Comparison of ENCODE assay signal across 26 mouse cellular contexts in the genomic region with DNA sequence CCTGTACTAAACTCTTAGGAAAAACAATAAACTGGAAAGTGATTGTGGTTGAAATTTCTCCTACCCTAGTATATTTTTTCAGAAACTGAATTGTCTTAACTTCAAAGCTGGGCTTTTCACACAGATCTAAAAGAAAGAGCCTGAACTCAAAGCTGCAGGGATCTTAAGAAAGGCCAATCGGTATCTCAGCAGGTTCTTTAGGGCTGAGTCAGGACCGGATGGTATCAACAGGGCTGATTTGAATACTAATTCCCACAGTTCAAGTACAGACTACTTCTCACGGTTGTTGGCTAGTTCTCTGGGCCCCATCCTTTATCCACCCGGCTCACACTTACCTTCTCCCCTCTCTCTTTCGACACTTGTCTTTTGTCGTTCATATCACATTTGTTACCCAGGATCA. TPM values are rescaled to one million over a fixed set of nuclear protein-coding genes. Genes with fewer than 3 reads are reported as not detected.
"Had no signal": no experiment of that assay in that cellular context is flagged by ENCODE, and none has a peak within 500 bp of the region (broad histone marks: within the 10 kb centered on the region; RNA-seq: fewer than 3 reads in every experiment).

No protein-coding gene starts in this region.

- H3K9ac ChIP-seq: hindbrain, embryonic 13.5 days; hindbrain, embryonic 15.5 days; kidney, embryonic 15.5 days; limb, embryonic 13.5 days; limb, embryonic 15.5 days; liver, embryonic 12.5 days; liver, embryonic 14.5 days had no signal

- DNase-seq: gastrocnemius, postnatal 10 days; gastrocnemius, postnatal 36 days; heart, adult 18-20 months; heart, postnatal 10 days; heart, postnatal 36 days; kidney, adult 11 months; kidney, adult 2 months; kidney, adult 9 months; kidney, postnatal 14 days; kidney, postnatal 36 days; layer of hippocampus, adult 9-11 months; layer of hippocampus, postnatal 36 days; left cerebral cortex, postnatal 4 days had no signal

- H3K27ac ChIP-seq: hindbrain, embryonic 13.5 days; hindbrain, embryonic 15.5 days; hindbrain, postnatal 0 days; kidney, embryonic 15.5 days; kidney, postnatal 0 days; limb, embryonic 13.5 days; limb, embryonic 15.5 days; liver, embryonic 12.5 days; liver, embryonic 14.5 days had no signal

- H3K4me2 ChIP-seq: heart, embryonic 11.5 days; hindbrain, embryonic 13.5 days; hindbrain, embryonic 15.5 days; kidney, embryonic 15.5 days; limb, embryonic 13.5 days; limb, embryonic 15.5 days; liver, embryonic 12.5 days had no signal

- H3K4me1 ChIP-seq: hindbrain, embryonic 13.5 days; hindbrain, embryonic 15.5 days; liver, embryonic 12.5 days had no signal

- H3K27me3 ChIP-seq: hindbrain, embryonic 13.5 days; hindbrain, embryonic 15.5 days; kidney, embryonic 15.5 days; limb, embryonic 13.5 days; limb, embryonic 15.5 days; liver, embryonic 12.5 days had no signal

- ATAC-seq: hindbrain, postnatal 0 days; intestine, embryonic 16.5 days; liver, embryonic 12.5 days had no signal

- H3K9me3 ChIP-seq: hindbrain, embryonic 13.5 days; hindbrain, embryonic 15.5 days; kidney, embryonic 15.5 days; limb, embryonic 13.5 days; limb, embryonic 15.5 days; liver, embryonic 12.5 days had no signal

- H3K4me3 ChIP-seq: hindbrain, embryonic 13.5 days; hindbrain, embryonic 15.5 days; kidney, embryonic 15.5 days; limb, embryonic 13.5 days; limb, embryonic 15.5 days; liver, embryonic 12.5 days had no signal

RNA-seq across cellular contexts. Expression of a gene that starts 55.8 kb away (rescaled TPM):
- total RNA-seq: gastrocnemius, adult 18-20 months; gastrocnemius, postnatal 36 days; heart, adult 18-20 months; hematopoietic stem cell, adult 5-6 weeks had no signal
